Mouse (Mus musculus) liver, embryonic 16.5 days (tissue): ENCODE results near the gene Usp50. TPM values are rescaled to one million over a fixed set of nuclear protein-coding genes. Genes with fewer than 3 reads are reported as not detected.

Experiments used
- ATAC-seq: fragments of 200-750 bp; cut with Nextera tagmentation; 2 replicates; pipeline ENCODE4 v1.8.0; 2017; ENCODE audit warnings: low read depth, mild to moderate bottlenecking, moderate number of reproducible peaks, moderate library complexity
- H3K27ac ChIP-seq: fragments of 300-500 bp; sonication (generic); 2 replicates; pipeline ENCODE4 v1.5.1; 2014; ENCODE audit warnings: mild to moderate bottlenecking, low read length
- H3K27me3 ChIP-seq: fragments of 300-500 bp; sonication (generic); 2 replicates; pipeline ENCODE4 v1.6.1; 2014; ENCODE audit warnings: low read depth, low read length, mixed read lengths; ENCODE audit not compliant: control insufficient read depth, insufficient read depth
- H3K36me3 ChIP-seq: fragments of 300-500 bp; sonication (generic); 2 replicates; pipeline ENCODE4 v1.6.1; 2014; ENCODE audit warnings: mild to moderate bottlenecking; ENCODE audit not compliant: control insufficient read depth, insufficient read depth
- H3K4me1 ChIP-seq: fragments of 300-500 bp; sonication (generic); 2 replicates; pipeline ENCODE4 v1.6.1; 2014; ENCODE audit warnings: low read depth, low read length, mixed read lengths; ENCODE audit not compliant: control insufficient read depth
- H3K4me2 ChIP-seq: fragments of 300-500 bp; sonication (generic); 2 replicates; pipeline ENCODE4 v1.6.1; 2014; ENCODE audit warnings: low read depth, low read length, mixed read lengths
- H3K4me3 ChIP-seq: fragments of 300-500 bp; sonication (generic); 2 replicates; pipeline ENCODE4 v1.5.1; 2014; ENCODE audit warnings: low read depth, mild to moderate bottlenecking, low read length
- H3K9ac ChIP-seq: fragments of 300-500 bp; sonication (generic); 2 replicates; pipeline ENCODE4 v1.6.1; 2014; ENCODE audit warnings: low read depth, low read length
- H3K9me3 ChIP-seq: fragments of 300-500 bp; sonication (generic); replicated peaks from 2 replicates; pipeline ENCODE4 v1.6.1; 2016; ENCODE audit warnings: low read length; ENCODE audit not compliant: control insufficient read depth
- WGBS: fragments of 180-500 bp; shearing (Covaris S2); extraction: QIAGEN DNeasy Blood & Tissue Kit; methylation state at CpG from one replicate; pipeline ENCODE4 v1.1.7; 2014; ENCODE audit not compliant: insufficient replicate concordance; 5-methylcytosine and 5-hydroxymethylcytosine counted together
- polyA plus RNA-seq: library from polyadenylated mRNA; unstranded; fragments of >200 nt; fragmentation: Nextera tagmentation; extraction: Ambion mirVana; gene quantifications from 2 replicates; pipeline ENCODE4 v1.2.1, GENCODE M21; 2015

Usp50 gene
- polyA plus RNA-seq, 1 experiment from 2014 or later = 0.79 TPM

- ATAC-seq = no peak
- no peaks in the 10 kb centered on the region for H3K9me3 ChIP-seq
- H3K4me2 ChIP-seq = no peak overlapping the region
- H3K4me3 ChIP-seq = no peak overlapping the region
- H3K36me3 ChIP-seq = no peaks in the 10 kb centered on the region
- H3K27me3 ChIP-seq = no peaks in the 10 kb centered on the region
- H3K4me1 ChIP-seq = peaks cover 20% of the 10 kb centered on the region
- 87% methylated on average over 1 of the region's 1 CpGs for WGBS
- H3K27ac ChIP-seq = no peak overlapping the region
- H3K9ac ChIP-seq = no peak overlapping the region
Observed at GRCm38 (mm10) chr2:126677366-126677765, 105.9 kb downstream of the Usp50 start.

GRCm38 (mm10) chr2:126676122-126676515 is 107.2 kb downstream of the Usp50 start, which contains the start of gene Gabpb1:
Gene Gabpb1, minus strand, starts transcription at chr2:126676337.
- 16% methylated on average over 12 of the region's 12 CpGs for WGBS
- ATAC-seq = no peak

GRCm38 (mm10) chr2:126675169-126676121 is 107.8 kb downstream of the Usp50 start:
- Histone ChIP-seq H3K27me3 (no peaks in the 10 kb centered on the region), H3K9me3 (no peaks in the 10 kb centered on the region), H3K36me3 (no peaks in the 10 kb centered on the region), H3K4me2 (peak overlapping the region; percentile 82), H3K4me1 (peaks cover 23% of the 10 kb centered on the region), H3K9ac (peak overlapping the region; percentile 96), H3K27ac (peak overlapping the region; percentile 97), H3K4me3 (peak overlapping the region; percentile 96)
- WGBS = under 1% methylated on average over 99 of the region's 99 CpGs
- ATAC-seq = peak; percentile 87

More at GRCm38 (mm10) chr2:126676122-126676515, 107.2 kb downstream of the Usp50 start, which contains the start of gene Gabpb1:
- peak within 1 kb of the TSS; percentile 82 for H3K4me2 ChIP-seq
- no peaks in the 10 kb centered on the region for H3K27me3 ChIP-seq
- H3K9me3 ChIP-seq = no peaks in the 10 kb centered on the region
- peak within 1 kb of the TSS; percentile 96 for H3K4me3 ChIP-seq
- H3K9ac ChIP-seq = peak within 1 kb of the TSS; percentile 96
- H3K4me1 ChIP-seq = peaks cover 23% of the 10 kb centered on the region
- H3K27ac ChIP-seq = peak within 1 kb of the TSS; percentile 97
- H3K36me3 ChIP-seq = no peaks in the 10 kb centered on the region

DNA sequence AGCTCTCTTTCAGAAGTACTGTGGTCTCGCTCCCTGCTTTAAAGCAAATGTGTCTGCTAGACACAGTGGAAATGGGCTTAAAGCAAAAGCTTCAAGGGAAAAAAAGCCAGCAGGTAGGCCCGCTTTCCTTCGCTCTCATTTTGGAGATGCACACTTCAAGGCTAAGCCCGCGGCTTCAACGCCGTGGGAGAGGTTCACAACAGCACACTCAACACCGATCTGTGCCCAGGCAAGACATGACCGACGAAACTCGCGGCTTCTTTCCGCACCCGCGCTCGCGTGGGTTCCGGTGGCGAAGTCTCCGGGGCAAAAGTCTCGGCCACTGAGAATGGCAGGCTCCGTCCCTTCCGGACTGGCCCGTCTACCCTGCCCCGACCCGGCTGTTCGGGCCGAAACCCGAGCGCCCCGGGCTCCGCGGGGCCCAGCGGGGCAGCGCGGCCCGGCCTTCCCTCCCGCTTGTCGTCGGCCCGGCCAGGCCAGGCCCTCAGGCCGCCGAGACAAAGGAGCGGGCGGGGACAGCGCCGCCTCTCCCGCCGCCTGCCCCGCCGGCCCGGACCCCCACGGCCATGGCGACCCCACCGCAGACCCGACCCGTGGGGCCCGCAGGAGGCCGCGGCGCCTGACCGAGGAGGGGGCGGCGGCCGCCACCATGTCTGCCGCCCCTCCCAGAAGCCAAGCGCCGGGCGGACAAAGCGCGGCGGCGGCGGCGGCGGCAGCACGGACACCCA is 108.7 kb downstream of the Usp50 start:
- peak; percentile 53 for ATAC-seq
- H3K36me3 ChIP-seq = no peaks in the 10 kb centered on the region
- WGBS = under 1% methylated on average over 66 of the region's 77 CpGs
- H3K27me3 ChIP-seq = no peaks in the 10 kb centered on the region
- peak overlapping the region; percentile 96 for H3K9ac ChIP-seq
- no peaks in the 10 kb centered on the region for H3K9me3 ChIP-seq
- H3K4me3 ChIP-seq = peak overlapping the region; percentile 96
- H3K27ac ChIP-seq = peak overlapping the region; percentile 97
- H3K4me2 ChIP-seq = peak overlapping the region; percentile 82
- peaks cover 23% of the 10 kb centered on the region for H3K4me1 ChIP-seq

DNA sequence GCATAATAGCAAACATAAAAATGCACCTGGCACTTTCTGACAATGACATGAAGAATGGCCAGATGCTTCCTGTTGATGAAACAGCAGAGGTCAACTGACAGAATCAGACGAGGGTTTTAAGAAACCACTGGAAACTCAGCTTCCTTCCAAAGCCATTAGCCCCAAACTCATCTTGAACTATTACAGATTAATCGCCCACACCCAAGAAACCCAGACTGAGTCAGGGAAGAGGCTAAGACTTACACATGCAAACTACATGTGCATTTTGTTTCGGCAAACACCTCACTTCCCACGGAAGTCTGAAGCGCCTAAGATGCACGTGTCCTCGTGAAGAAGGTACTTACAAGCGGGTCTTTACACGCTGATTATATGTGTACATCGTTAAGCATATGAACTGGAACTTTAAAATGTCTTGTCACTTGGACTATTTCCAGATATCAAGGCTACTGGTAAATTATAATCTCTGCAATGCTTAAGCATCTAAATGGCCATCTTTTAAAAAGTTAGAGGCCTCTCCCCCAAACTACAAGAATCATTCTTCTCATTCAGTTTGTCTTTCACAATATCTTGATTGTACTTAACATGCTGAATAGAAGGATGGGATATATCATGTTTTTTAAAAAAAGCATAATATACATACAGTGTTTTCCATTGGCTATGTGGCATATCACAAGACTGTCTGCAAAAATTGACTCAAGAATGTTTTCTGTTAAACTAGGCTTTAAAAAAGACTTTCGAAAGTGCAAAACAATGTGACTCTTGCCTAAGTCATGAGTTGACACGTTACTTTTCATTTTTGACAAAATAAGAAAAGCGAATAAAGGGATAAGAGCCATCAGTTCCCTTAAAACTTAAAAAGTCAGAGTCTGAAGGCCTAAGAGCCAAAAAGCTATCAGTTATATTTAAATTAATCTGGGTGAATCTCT is 109.7 kb downstream of the Usp50 start:
- H3K4me3 ChIP-seq = peak overlapping the region; percentile 96
- H3K4me1 ChIP-seq = peaks cover 23% of the 10 kb centered on the region
- H3K9ac ChIP-seq = peak overlapping the region; percentile 96
- 13% methylated on average over 13 of the region's 13 CpGs for WGBS
- H3K27ac ChIP-seq = peak overlapping the region; percentile 97
- no peaks in the 10 kb centered on the region for H3K27me3 ChIP-seq
- ATAC-seq = no peak
- no peaks in the 10 kb centered on the region for H3K9me3 ChIP-seq
- H3K4me2 ChIP-seq = peak overlapping the region; percentile 82
- H3K36me3 ChIP-seq = no peaks in the 10 kb centered on the region

DNA sequence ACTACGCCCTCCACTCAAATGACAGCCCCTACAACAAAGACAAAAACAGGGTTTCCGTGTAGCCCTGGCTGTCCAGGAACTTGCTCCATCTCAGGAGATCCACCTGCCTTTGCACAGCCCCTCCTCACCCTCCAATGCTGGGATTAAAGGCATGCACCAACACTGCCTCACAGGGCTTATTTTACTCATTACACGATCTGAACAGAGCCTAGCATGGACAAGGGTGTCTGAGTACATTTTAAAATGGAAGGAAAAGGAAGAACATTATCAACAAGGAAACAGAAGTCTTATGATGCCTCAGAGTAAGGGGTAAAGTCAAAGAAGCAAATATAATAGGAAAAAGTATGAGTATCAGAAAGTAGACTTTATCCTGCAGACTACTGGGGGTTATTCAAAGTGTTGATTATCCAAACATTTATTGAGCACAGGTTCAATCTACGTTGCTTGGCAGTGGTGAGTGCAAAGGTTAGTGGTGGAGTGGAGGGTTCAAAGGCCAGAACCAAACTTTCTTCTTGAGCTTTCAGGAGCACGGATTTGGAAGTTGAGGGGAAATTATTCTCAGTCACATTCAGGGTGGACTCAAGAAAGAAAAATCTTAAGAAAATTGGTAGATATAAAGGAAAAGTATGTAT is 114.5 kb downstream of the Usp50 start:
- no peak overlapping the region for H3K9ac ChIP-seq
- H3K27ac ChIP-seq = no peak overlapping the region
- H3K36me3 ChIP-seq = no peaks in the 10 kb centered on the region
- H3K4me2 ChIP-seq = no peak overlapping the region
- H3K4me3 ChIP-seq = no peak overlapping the region
- WGBS = 69% methylated on average over 5 of the region's 5 CpGs
- peaks cover 14% of the 10 kb centered on the region for H3K4me1 ChIP-seq
- ATAC-seq = no peak; the same call in 1 of the 2 replicates
- no peaks in the 10 kb centered on the region for H3K27me3 ChIP-seq
- H3K9me3 ChIP-seq = no peaks in the 10 kb centered on the region

GRCm38 (mm10) chr2:126665984-126666383 is 117.3 kb downstream of the Usp50 start:
- Histone ChIP-seq H3K36me3 (no peaks in the 10 kb centered on the region), H3K9ac (no peak overlapping the region), H3K4me3 (no peak overlapping the region), H3K9me3 (no peaks in the 10 kb centered on the region), H3K4me2 (no peak overlapping the region), H3K27ac (no peak overlapping the region), H3K27me3 (no peaks in the 10 kb centered on the region), H3K4me1 (no peaks in the 10 kb centered on the region; the same call in 1 of the 2 replicates)
- WGBS = 50% methylated on average over 3 of the region's 3 CpGs
- ATAC-seq = no peak

- Histone ChIP-seq H3K9me3 (no peaks in the 10 kb centered on the region), H3K27ac (no peak overlapping the region), H3K36me3 (no peaks in the 10 kb centered on the region), H3K27me3 (no peaks in the 10 kb centered on the region), H3K4me2 (no peak overlapping the region), H3K4me3 (no peak overlapping the region), H3K9ac (no peak overlapping the region), H3K4me1 (no peaks in the 10 kb centered on the region)
- WGBS = 33% methylated on average over 4 of the region's 4 CpGs
- no peak for ATAC-seq
Observed at GRCm38 (mm10) chr2:126663481-126663880, 119.8 kb downstream of the Usp50 start.
